Mouse (Mus musculus) bone marrow macrophage, adult 2 months (primary cell): ENCODE results near the gene Hist1h2bb. TPM values are rescaled to one million over a fixed set of nuclear protein-coding genes. Genes with fewer than 3 reads are reported as not detected.
A peak's percentile ranks its signal among the peaks of the same experiment; 100 is the strongest.

ENCODE experiments used
- H3K27ac ChIP-seq: 2 replicates; pipeline ENCODE4 v1.5.1; 2012; ENCODE audit warnings: low read depth, low read length; ENCODE audit not compliant: insufficient read depth
- H3K4me1 ChIP-seq: 2 replicates; pipeline ENCODE4 v1.6.1; 2012; ENCODE audit warnings: low read length; ENCODE audit not compliant: control insufficient read depth, insufficient read depth
- H3K4me3 ChIP-seq: 2 replicates; pipeline ENCODE4 v1.5.1; 2012; ENCODE audit warnings: mild to moderate bottlenecking, low read length, moderate library complexity; ENCODE audit not compliant: insufficient read depth
- CTCF ChIP-seq: IDR thresholded peaks from 2 replicates; pipeline ENCODE4 v1.5.1; 2012; ENCODE audit warnings: low read depth, mild to moderate bottlenecking, low read length, moderate library complexity
- POLR2A ChIP-seq: IDR thresholded peaks from 2 replicates; pipeline ENCODE4 v1.6.1; 2012; ENCODE audit warnings: mild to moderate bottlenecking, low read depth, low read length, borderline replicate concordance
- polyA plus RNA-seq: library from polyadenylated mRNA; stranded (reverse); fragments of >200 nt; gene quantifications from 2 replicates; pipeline ENCODE4 v1.2.4, GENCODE M21; 2012; ENCODE audit not compliant: missing spikeins, insufficient read depth, insufficient read length

The Hist1h2bb gene
- polyA plus RNA-seq, 1 experiment, result 1.3 TPM

DNA sequence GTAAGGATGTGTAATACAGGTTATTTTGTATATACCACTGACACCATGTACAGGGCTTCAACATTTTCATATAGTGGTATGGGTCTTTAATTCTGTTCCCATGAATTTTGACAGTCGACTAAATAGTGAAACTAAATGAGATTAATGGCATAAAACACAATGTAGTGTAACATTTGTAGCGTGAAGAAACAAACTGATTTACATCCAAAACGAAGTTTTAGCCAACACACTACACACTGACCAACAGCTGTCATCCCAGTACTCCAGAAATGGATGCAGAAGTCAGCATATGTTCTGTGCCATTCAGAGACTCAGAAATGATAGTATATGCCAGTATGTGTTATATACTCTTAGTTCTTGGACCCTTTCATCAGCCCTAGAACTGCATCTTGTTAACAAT lies 11.4 kb downstream of the Hist1h2bb start:
- Histone ChIP-seq H3K4me1 (peaks cover 17% of the 10 kb centered on the region), H3K27ac (no peak overlapping the region), H3K4me3 (no peak overlapping the region)
- TF ChIP-seq CTCF (no peak), POLR2A (no peak)

DNA sequence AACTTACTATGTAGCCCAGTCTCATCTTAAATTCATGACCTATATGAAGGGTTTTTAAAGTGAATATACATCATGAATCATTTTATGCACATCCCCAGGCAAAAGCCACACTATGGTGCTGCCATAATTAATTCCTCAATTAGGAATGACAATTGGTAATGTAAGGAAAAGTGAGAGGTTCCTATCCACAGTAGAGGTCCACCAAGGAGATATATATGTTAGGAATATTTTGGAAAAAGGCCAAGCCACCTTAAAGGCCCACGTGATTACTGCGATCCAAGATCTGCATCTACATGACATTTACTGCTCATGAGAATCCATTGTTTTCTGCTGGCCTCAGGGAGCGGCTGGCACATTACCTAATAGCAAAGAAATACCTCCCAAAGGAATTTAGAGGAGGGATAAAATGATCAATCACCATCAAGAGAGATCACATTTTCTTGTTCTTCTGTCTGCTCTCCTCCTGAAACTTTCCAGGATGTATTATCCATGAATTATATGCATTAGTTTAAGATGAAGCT lies 12.8 kb downstream of the Hist1h2bb start:
- H3K27ac ChIP-seq, result no peak overlapping the region
- no peak overlapping the region for H3K4me3 ChIP-seq
- no peak for TF ChIP-seq POLR2A
- TF ChIP-seq CTCF, result no peak
- H3K4me1 ChIP-seq, result peaks cover 25% of the 10 kb centered on the region

DNA sequence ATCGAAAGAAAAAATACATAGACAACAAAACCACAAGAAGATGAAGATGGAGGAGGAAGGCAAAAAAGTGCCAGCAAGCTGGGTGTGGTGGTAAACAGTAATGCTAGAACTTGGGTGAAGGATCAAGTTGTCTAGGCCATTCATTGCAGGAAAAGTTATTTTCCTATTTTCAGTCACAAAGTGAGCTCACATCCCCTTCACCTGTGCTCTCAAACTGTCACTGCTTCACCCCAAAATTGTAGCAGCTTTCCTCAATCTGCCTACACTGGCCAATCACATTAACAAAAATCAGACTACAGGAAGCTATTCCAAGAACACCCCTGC lies 13.3 kb downstream of the Hist1h2bb start:
- H3K4me1 ChIP-seq, result peaks cover 29% of the 10 kb centered on the region
- TF ChIP-seq CTCF, result no peak
- TF ChIP-seq POLR2A, result no peak
- peak overlapping the region; percentile 58; the same call in 1 of the 2 replicates for H3K4me3 ChIP-seq
- peak overlapping the region; percentile 40 for H3K27ac ChIP-seq

DNA sequence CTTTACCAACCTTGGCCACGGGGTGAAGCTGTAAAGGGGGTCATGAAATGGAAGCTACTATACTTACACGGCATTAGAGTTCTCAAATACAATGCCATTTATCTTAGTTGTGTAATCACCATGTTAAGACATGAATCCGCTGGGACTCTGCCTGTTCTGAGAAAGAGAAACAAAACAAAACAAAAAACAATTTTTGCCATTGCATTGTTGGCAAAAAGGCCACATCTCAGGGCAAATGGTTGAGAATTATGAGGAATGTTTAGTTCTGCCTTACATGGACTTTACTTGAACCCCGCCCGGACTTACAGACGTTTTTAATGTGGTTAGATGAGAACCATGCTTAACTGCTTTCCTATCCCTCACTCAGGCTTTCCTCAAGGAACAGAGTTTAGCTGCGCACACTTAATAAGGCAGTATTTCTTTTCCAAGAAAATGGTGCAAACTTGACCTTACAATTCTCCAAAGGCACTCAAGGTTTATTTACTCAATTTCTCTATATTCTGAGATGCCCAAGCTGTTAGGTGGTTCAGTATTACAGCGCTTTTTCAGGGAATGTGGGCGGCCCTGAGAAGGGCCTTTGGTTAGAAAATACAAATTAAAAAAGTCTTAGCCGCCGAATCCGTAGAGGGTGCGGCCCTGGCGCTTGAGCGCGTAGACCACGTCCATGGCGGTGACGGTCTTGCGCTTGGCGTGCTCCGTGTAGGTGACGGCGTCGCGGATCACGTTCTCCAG lies 13.9 kb downstream of the Hist1h2bb start:
- Histone ChIP-seq H3K4me3 (peak overlapping the region; percentile 58), H3K4me1 (peaks cover 25% of the 10 kb centered on the region), H3K27ac (peak overlapping the region; percentile 40)
- TF ChIP-seq CTCF (no peak), POLR2A (no peak)

DNA sequence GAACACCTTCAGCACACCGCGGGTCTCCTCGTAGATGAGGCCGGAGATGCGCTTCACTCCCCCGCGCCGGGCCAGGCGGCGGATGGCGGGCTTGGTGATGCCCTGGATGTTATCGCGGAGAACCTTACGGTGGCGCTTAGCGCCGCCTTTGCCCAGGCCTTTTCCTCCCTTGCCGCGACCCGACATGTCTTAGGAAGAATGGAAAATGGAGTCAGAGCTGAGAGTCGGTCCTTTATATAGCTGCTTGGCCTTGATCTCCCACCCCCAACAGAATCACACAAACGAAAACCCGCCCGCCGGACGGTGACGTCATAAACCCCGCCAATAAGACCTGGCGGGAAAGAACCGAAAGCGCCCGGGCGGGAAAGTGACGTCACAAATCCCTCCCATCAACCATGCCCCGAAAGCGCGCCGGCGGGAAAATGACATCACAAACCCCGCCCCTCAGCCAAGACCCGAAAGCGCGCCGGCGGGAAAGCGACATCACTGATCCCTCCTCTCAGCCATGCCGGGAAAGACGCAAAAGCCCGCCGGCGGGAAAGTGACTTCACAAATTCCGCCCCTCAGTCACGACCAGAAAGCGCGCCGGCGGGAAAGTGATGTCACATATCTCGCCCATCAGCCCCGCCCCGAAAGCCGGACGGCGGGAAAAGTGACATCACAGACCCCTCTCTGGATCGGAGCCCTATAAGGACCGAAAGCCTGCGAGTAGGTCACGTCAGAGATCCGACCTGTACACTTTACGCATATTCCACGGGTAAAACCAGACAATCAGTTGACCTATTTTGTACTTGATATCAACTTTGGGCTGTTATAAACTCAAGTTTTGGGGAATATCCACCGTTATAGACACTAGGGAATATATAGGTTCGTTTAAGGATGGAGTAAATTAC lies 14.7 kb downstream of the Hist1h2bb start, which contains the start of gene Hist1h4a:
Gene Hist1h4a, minus strand, starts transcription at position 259 of the 893 bp plus-strand sequence.
- Histone ChIP-seq H3K4me1 (peaks cover 22% of the 10 kb centered on the region), H3K27ac (peak within 1 kb of the TSS; percentile 72), H3K4me3 (peak within 1 kb of the TSS; percentile 58)
- 0 out of 2 replicates have a peak, but pooled peaks have one; percentile 54 for TF ChIP-seq POLR2A
- TF ChIP-seq CTCF, result no peak

DNA sequence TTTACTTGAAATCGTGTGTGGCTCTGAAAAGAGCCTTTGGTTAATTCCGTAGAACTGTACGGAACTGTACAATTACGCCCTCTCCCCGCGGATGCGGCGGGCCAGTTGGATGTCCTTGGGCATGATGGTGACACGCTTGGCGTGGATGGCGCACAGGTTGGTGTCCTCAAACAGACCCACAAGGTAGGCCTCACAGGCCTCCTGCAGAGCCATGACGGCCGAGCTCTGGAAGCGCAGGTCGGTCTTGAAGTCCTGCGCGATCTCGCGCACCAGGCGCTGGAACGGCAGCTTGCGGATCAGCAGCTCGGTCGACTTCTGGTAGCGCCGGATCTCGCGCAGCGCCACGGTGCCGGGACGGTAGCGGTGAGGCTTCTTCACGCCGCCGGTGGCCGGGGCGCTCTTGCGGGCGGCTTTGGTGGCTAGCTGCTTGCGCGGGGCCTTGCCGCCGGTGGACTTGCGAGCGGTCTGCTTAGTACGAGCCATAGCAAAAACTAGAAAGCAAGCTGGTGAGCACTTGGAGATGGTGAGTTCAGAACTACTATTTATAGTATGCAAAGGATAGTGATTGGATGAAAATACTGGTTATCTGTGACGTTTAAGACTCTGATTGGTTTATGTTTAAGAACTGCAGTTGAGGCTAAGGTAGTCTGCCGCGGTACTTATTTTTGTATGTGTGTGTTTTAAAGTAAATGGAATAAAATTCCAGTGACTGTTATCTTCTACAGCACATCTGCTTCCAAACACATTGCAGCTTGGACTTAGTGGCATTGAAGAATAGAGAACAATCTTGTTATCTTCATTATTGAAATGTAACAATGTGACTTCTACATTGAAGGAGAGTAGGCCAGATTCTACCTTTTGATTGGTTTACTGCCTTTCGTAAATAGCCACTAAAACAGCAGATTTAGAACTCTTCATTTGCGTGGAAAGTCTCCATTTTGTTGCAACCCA lies 15.6 kb downstream of the Hist1h2bb start, which contains the start of gene Hist1h3a:
Gene Hist1h3a, minus strand, starts transcription at position 516 of the 951 bp plus-strand sequence.
- Histone ChIP-seq H3K4me3 (peak within 1 kb of the TSS; percentile 59), H3K27ac (peak within 1 kb of the TSS; percentile 72), H3K4me1 (peaks cover 22% of the 10 kb centered on the region)

DNA sequence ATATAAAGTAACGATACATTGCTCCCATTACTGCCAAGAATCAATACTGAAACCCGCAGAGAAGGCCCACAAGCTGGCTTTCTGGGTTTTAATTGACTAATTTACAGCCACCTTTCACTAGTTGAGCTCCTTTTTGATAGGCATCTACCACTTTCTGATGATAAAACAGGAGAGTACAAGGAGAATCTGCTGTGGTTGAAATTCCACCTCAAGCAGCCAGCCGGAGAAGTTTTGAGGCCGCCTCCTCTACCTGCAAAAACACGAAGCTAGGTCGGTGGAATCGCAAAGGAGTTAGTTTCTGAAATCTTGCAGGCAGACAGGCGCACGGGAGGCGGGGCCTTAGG lies 16.7 kb downstream of the Hist1h2bb start:
- H3K4me3 ChIP-seq, result peak overlapping the region; percentile 59
- TF ChIP-seq CTCF (no peak), POLR2A (no peak)
- peak overlapping the region; percentile 72 for H3K27ac ChIP-seq

DNA sequence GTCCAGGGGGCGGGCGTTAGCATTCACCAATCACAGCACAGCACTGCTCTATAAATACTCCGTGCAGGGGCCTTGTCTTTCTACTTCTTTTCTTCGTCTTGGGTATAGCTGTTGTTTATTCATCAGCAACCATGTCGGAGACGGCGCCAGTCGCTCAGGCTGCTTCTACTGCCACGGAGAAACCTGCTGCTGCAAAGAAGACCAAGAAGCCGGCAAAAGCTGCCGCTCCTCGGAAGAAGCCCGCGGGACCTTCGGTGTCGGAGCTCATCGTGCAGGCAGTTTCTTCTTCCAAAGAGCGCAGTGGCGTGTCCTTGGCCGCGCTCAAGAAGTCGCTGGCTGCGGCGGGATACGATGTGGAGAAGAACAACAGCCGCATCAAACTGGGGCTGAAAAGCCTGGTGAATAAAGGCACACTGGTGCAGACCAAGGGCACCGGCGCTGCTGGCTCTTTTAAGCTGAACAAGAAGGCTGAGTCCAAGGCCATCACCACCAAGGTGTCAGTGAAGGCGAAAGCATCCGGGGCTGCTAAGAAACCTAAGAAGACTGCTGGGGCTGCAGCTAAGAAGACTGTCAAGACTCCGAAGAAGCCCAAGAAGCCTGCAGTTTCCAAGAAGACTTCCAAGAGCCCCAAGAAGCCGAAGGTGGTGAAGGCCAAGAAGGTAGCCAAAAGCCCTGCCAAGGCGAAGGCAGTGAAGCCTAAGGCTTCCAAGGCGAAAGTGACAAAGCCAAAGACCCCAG lies 17.2 kb downstream of the Hist1h2bb start, which contains the start of gene Hist1h1a:
Gene Hist1h1a, plus strand, starts transcription at position 81 of the 738 bp plus-strand sequence.
- H3K27ac ChIP-seq, result peak within 1 kb of the TSS; percentile 72
- peaks cover 24% of the 10 kb centered on the region for H3K4me1 ChIP-seq
- H3K4me3 ChIP-seq, result peak within 1 kb of the TSS; percentile 59
- no peak for TF ChIP-seq CTCF
- 0 out of 2 replicates have a peak, but pooled peaks have one; percentile 80 for TF ChIP-seq POLR2A

More for the DNA sequence above, 16.7 kb downstream of the Hist1h2bb start:
- H3K4me1 ChIP-seq, result peaks cover 22% of the 10 kb centered on the region
